Mouse (Mus musculus): ENCODE measurements around the gene Zc3h7b.

Zc3h7b gene

GRCm38 (mm10) chr15:81845724-81846123 is 100.9 kb downstream of the Zc3h7b start:
- peak; percentile 34 for DNase-seq (ENCODE audit: low read depth)
